Mouse (Mus musculus) forebrain, postnatal 0 days (tissue): ENCODE data around the gene Rcsd1. TPM values are rescaled to one million over a fixed set of nuclear protein-coding genes. Genes with fewer than 3 reads are reported as not detected.

Source experiments
- ATAC-seq: fragments of 200-750 bp; cut with Nextera tagmentation; 2 replicates; pipeline ENCODE4 v1.8.0; 2017; ENCODE audit warnings: mild to moderate bottlenecking, moderate library complexity
- DNase-seq: peaks from one replicate; pipeline ENCODE4 v3.0.0-alpha.2; 2015
- H3K27ac ChIP-seq: fragments of 300-500 bp; sonication (generic); 2 replicates; pipeline ENCODE4 v1.5.1; 2014; ENCODE audit warnings: low read depth, mild to moderate bottlenecking, antibody characterized with exemption, low read length, moderate library complexity, mixed read lengths
- H3K27me3 ChIP-seq: fragments of 300-500 bp; sonication (generic); 2 replicates; pipeline ENCODE4 v1.6.1; 2014; ENCODE audit warnings: mild to moderate bottlenecking, low read length, mixed read lengths; ENCODE audit not compliant: insufficient read depth
- H3K36me3 ChIP-seq: fragments of 300-500 bp; sonication (generic); 2 replicates; pipeline ENCODE4 v1.6.1; 2014; ENCODE audit warnings: mild to moderate bottlenecking, moderate library complexity; ENCODE audit not compliant: insufficient read depth
- H3K4me1 ChIP-seq: fragments of 300-500 bp; sonication (generic); 2 replicates; pipeline ENCODE4 v1.6.1; 2014; ENCODE audit warnings: antibody characterized with exemption; ENCODE audit not compliant: insufficient read depth
- H3K4me2 ChIP-seq: fragments of 300-500 bp; sonication (generic); 2 replicates; pipeline ENCODE4 v1.6.1; 2014; ENCODE audit warnings: low read depth, mild to moderate bottlenecking, moderate library complexity
- H3K4me3 ChIP-seq: fragments of 300-500 bp; sonication (generic); 2 replicates; pipeline ENCODE4 v1.5.1; 2014; ENCODE audit warnings: low read depth, low read length, mixed read lengths
- H3K9ac ChIP-seq: fragments of 300-500 bp; sonication (generic); 2 replicates; pipeline ENCODE4 v1.6.1; 2014; ENCODE audit warnings: mild to moderate bottlenecking
- H3K9me3 ChIP-seq: fragments of 300-500 bp; sonication (generic); 2 replicates; pipeline ENCODE4 v1.6.1; 2016; ENCODE audit warnings: low read length
- CTCF ChIP-seq: sonication (generic); IDR thresholded peaks from 2 replicates; pipeline ENCODE4 v1.5.1; 2016; ENCODE audit warnings: antibody characterized with exemption, control low read depth, low read depth
- WGBS: fragments of 180-500 bp; shearing (Covaris S2); extraction: QIAGEN DNeasy Blood & Tissue Kit; methylation state at CpG from one replicate; pipeline ENCODE4 v1.1.7; 2014; 5-methylcytosine and 5-hydroxymethylcytosine counted together
- polyA plus RNA-seq: library from polyadenylated mRNA; unstranded; fragments of >200 nt; fragmentation: Nextera tagmentation; extraction: Ambion mirVana; gene quantifications from 2 replicates; pipeline ENCODE4 v1.2.1, GENCODE M21; 2015
- total RNA-seq: library from RNA; depleted of rRNA; stranded (reverse); fragments of >200 nt; gene quantifications from 2 replicates; pipeline ENCODE4 v1.2.3, GENCODE M21; 2014

The Rcsd1 gene
- total and polyA plus RNA-seq, 2 experiments from 2014 or later: 7.5 to 8.0 TPM

- peaks cover 8% of the 10 kb centered on the region; the same call in 1 of the 2 replicates for H3K9me3 ChIP-seq
- no peak overlapping the region for H3K4me2 ChIP-seq
- no peak for TF ChIP-seq CTCF
- no peak overlapping the region for H3K4me3 ChIP-seq
- no peaks in the 10 kb centered on the region for H3K27me3 ChIP-seq
- H3K27ac ChIP-seq: peak overlapping the region; percentile 62; the same call in 1 of the 2 replicates
- H3K4me1 ChIP-seq: no peaks in the 10 kb centered on the region
- 60% methylated on average over 7 of the region's 7 CpGs for WGBS
- DNase-seq (no peak), ATAC-seq (no peak)
- 0 out of 2 replicates have a peak overlapping the region, but pooled peaks have one; percentile 6 for H3K9ac ChIP-seq
- H3K36me3 ChIP-seq: peaks cover 4% of the 10 kb centered on the region; the same call in 1 of the 2 replicates
These were observed 92.9 kb downstream of the Rcsd1 start for GRCm38 (mm10) chr1:165616652-165617051.

GRCm38 (mm10) chr1:165614793-165615192 lies 94.8 kb downstream of the Rcsd1 start:
- Histone ChIP-seq H3K27me3 (no peaks in the 10 kb centered on the region), H3K4me3 (no peak overlapping the region), H3K4me2 (no peak overlapping the region), H3K9me3 (peaks cover 8% of the 10 kb centered on the region; the same call in 1 of the 2 replicates), H3K36me3 (peaks cover 4% of the 10 kb centered on the region; the same call in 1 of the 2 replicates), H3K4me1 (no peaks in the 10 kb centered on the region; the same call in 1 of the 2 replicates), H3K9ac (no peak overlapping the region), H3K27ac (no peak overlapping the region)
- no peak for DNase-seq
- TF ChIP-seq CTCF: no peak
- WGBS: 95% methylated on average over 3 of the region's 3 CpGs
- no peak for ATAC-seq

GRCm38 (mm10) chr1:165613926-165614325 lies 95.6 kb downstream of the Rcsd1 start:
- Histone ChIP-seq H3K36me3 (peaks cover 4% of the 10 kb centered on the region; the same call in 1 of the 2 replicates), H3K9me3 (peaks cover 8% of the 10 kb centered on the region; the same call in 1 of the 2 replicates), H3K27ac (no peak overlapping the region), H3K4me3 (no peak overlapping the region), H3K9ac (no peak overlapping the region), H3K4me1 (no peaks in the 10 kb centered on the region; the same call in 1 of the 2 replicates), H3K27me3 (no peaks in the 10 kb centered on the region), H3K4me2 (no peak overlapping the region)
- DNase-seq: no peak
- no peak for TF ChIP-seq CTCF
- ATAC-seq: no peak
- 75% methylated on average over 4 of the region's 4 CpGs for WGBS

GRCm38 (mm10) chr1:165612714-165613113 lies 96.8 kb downstream of the Rcsd1 start:
- DNase-seq: no peak
- Histone ChIP-seq H3K4me2 (no peak overlapping the region), H3K27me3 (no peaks in the 10 kb centered on the region), H3K9me3 (peaks cover 8% of the 10 kb centered on the region; the same call in 1 of the 2 replicates), H3K4me1 (no peaks in the 10 kb centered on the region; the same call in 1 of the 2 replicates), H3K27ac (no peak overlapping the region), H3K9ac (no peak overlapping the region), H3K36me3 (peaks cover 6% of the 10 kb centered on the region; the same call in 1 of the 2 replicates), H3K4me3 (no peak overlapping the region)
- 65% methylated on average over 5 of the region's 5 CpGs for WGBS
- TF ChIP-seq CTCF: no peak
- no peak for ATAC-seq

GRCm38 (mm10) chr1:165610321-165610999 lies 99.1 kb downstream of the Rcsd1 start:
- H3K4me3 ChIP-seq: no peak overlapping the region
- H3K27me3 ChIP-seq: no peaks in the 10 kb centered on the region
- no peak for TF ChIP-seq CTCF
- H3K9ac ChIP-seq: no peak overlapping the region
- H3K36me3 ChIP-seq: peaks cover 6% of the 10 kb centered on the region; the same call in 1 of the 2 replicates
- DNase-seq (peak; percentile 16), ATAC-seq (peak; percentile 64)
- no peaks in the 10 kb centered on the region; the same call in 1 of the 2 replicates for H3K4me1 ChIP-seq
- peak overlapping the region; percentile 35; the same call in 1 of the 2 replicates for H3K27ac ChIP-seq
- H3K4me2 ChIP-seq: no peak overlapping the region
- WGBS: 9% methylated on average over 9 of the region's 9 CpGs
- peaks cover 6% of the 10 kb centered on the region; the same call in 1 of the 2 replicates for H3K9me3 ChIP-seq

- Histone ChIP-seq H3K36me3 (0 out of 2 replicates have a peak, but pooled peaks cover 7% of the 10 kb centered on the region), H3K9me3 (no peaks in the 10 kb centered on the region), H3K9ac (no peak overlapping the region), H3K4me1 (no peaks in the 10 kb centered on the region; the same call in 1 of the 2 replicates), H3K27ac (peak overlapping the region; percentile 35; the same call in 1 of the 2 replicates), H3K4me3 (no peak overlapping the region), H3K4me2 (no peak overlapping the region), H3K27me3 (no peaks in the 10 kb centered on the region)
- ATAC-seq (0 out of 2 replicates have a peak, but pooled peaks have one; percentile 23), DNase-seq (no peak)
- 43% methylated on average over 7 of the region's 7 CpGs for whole genome bisulfite sequencing
- TF ChIP-seq CTCF: peak; percentile 13; the same call in 1 of the 2 replicates
These were observed 99.8 kb downstream of the Rcsd1 start for GRCm38 (mm10) chr1:165609495-165610320.
